Mouse (Mus musculus) small intestine, adult 2 months (tissue): ENCODE results near the gene Bmpr1b.

Experiments
- CTCF ChIP-seq: fragments of 200-500 bp; IDR thresholded peaks from 2 replicates; pipeline ENCODE4 v1.5.1; 2012; ENCODE audit warnings: low read depth, mild to moderate bottlenecking, control low read depth, inconsistent platforms, low read length, moderate library complexity, mixed read lengths; ENCODE audit not compliant: insufficient replicate concordance, insufficient read length; ENCODE audit errors: extremely low read depth
- POLR2A ChIP-seq: fragments of 200-500 bp; IDR thresholded peaks from 2 replicates; pipeline ENCODE4 v1.6.1; 2012; ENCODE audit warnings: low read depth, mild to moderate bottlenecking, control low read depth, inconsistent platforms, low read length, moderate library complexity

GRCm38 (mm10) chr3:141914588-141914987 lies 254.6 kb downstream of the Bmpr1b start:
- no peak for TF ChIP-seq POLR2A
- TF ChIP-seq CTCF, result no peak
